Mouse (Mus musculus) liver, embryonic 14.5 days (tissue): ENCODE measurements around the gene Onecut3.

Experiments used
- CTCF ChIP-seq: IDR thresholded peaks from 2 replicates; pipeline ENCODE4 v1.5.1; 2016; ENCODE audit warnings: antibody characterized with exemption, low read depth, control low read depth
- EP300 ChIP-seq: IDR thresholded peaks from 2 replicates; pipeline ENCODE4 v1.6.1; 2016; ENCODE audit warnings: antibody characterized with exemption, low read depth

DNA sequence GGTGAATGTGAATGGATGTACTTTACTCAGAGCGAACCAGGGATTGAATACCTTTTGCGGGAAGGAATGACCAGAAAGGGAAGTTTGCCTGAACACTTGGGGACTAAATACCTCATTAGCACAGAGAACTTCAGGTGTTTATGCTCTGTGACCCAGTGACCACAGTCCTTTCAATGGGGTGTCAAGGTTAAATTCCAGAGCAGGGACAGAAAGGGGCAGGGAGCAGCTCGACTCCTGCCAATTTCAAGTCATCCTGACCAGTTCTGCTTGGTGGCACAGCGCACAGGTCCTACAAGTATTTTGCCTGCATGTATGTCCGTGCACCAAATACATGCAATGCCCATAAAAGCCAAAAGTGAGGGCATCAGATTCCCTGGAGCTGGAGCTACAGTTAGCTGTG, 29.6 kb upstream of the Onecut3 start:
- no peak for TF ChIP-seq CTCF
- TF ChIP-seq EP300: no peak
